Mouse (Mus musculus): ENCODE results near the gene Fgfr2.

Gene Fgfr2

GRCm38 (mm10) chr7:132005996-132006696 lies 1117.0 kb downstream of the Fgfr2 start:
- peak; percentile 53 for DNase-seq

- no peak for DNase-seq
These were observed 1130.3 kb downstream of the Fgfr2 start for GRCm38 (mm10) chr7:131992873-131993272.

- no peak for DNase-seq
These were observed 1130.9 kb downstream of the Fgfr2 start for GRCm38 (mm10) chr7:131992226-131992625.

- no peak for DNase-seq
These were observed 1134.1 kb downstream of the Fgfr2 start for GRCm38 (mm10) chr7:131989056-131989455.

GRCm38 (mm10) chr7:131978609-131979008 lies 1144.5 kb downstream of the Fgfr2 start:
- no peak for DNase-seq

- DNase-seq, result no peak
These were observed 1147.3 kb downstream of the Fgfr2 start for GRCm38 (mm10) chr7:131975867-131976266.

- DNase-seq, result no peak
These were observed 1152.9 kb downstream of the Fgfr2 start for GRCm38 (mm10) chr7:131970255-131970654.

GRCm38 (mm10) chr7:131966916-131967494 lies 1156.1 kb downstream of the Fgfr2 start:
- DNase-seq, result peak; percentile 53

GRCm38 (mm10) chr7:131966023-131966915 lies 1156.9 kb downstream of the Fgfr2 start, which contains the start of gene Gpr26:
Gene Gpr26 (plus strand): TSS chr7:131966460.
- DNase-seq, result peak; percentile 64

GRCm38 (mm10) chr7:131960551-131960950 lies 1162.6 kb downstream of the Fgfr2 start:
- no peak for DNase-seq

GRCm38 (mm10) chr7:131958705-131959104 lies 1164.4 kb downstream of the Fgfr2 start:
- DNase-seq, result no peak

GRCm38 (mm10) chr7:131953402-131953801 lies 1169.7 kb downstream of the Fgfr2 start:
- DNase-seq, result no peak

- DNase-seq, result no peak
These were observed 1172.0 kb downstream of the Fgfr2 start for GRCm38 (mm10) chr7:131951131-131951530.

- peak; percentile 32 for DNase-seq
These were observed 1185.5 kb downstream of the Fgfr2 start for GRCm38 (mm10) chr7:131937611-131938010.

GRCm38 (mm10) chr7:131927288-131928050 lies 1195.7 kb downstream of the Fgfr2 start:
- no peak for DNase-seq

- DNase-seq, result no peak
These were observed 1205.8 kb downstream of the Fgfr2 start for GRCm38 (mm10) chr7:131917384-131917783.

GRCm38 (mm10) chr7:131909611-131910010 lies 1213.5 kb downstream of the Fgfr2 start:
- DNase-seq, result peak; percentile 45

- peak; percentile 48 for DNase-seq
These were observed 1216.5 kb downstream of the Fgfr2 start for GRCm38 (mm10) chr7:131906499-131907190.

- DNase-seq, result peak; percentile 81
These were observed 1223.8 kb downstream of the Fgfr2 start for GRCm38 (mm10) chr7:131899356-131899755.

GRCm38 (mm10) chr7:131897282-131897681 lies 1225.9 kb downstream of the Fgfr2 start:
- peak; percentile 61 for DNase-seq

- DNase-seq, result no peak
These were observed 1240.3 kb downstream of the Fgfr2 start for GRCm38 (mm10) chr7:131882824-131883223.

Data from right cerebral cortex, adult 18-20 months (tissue).